Mouse (Mus musculus): ENCODE data around the gene Lsg1.

Gene Lsg1

DNA sequence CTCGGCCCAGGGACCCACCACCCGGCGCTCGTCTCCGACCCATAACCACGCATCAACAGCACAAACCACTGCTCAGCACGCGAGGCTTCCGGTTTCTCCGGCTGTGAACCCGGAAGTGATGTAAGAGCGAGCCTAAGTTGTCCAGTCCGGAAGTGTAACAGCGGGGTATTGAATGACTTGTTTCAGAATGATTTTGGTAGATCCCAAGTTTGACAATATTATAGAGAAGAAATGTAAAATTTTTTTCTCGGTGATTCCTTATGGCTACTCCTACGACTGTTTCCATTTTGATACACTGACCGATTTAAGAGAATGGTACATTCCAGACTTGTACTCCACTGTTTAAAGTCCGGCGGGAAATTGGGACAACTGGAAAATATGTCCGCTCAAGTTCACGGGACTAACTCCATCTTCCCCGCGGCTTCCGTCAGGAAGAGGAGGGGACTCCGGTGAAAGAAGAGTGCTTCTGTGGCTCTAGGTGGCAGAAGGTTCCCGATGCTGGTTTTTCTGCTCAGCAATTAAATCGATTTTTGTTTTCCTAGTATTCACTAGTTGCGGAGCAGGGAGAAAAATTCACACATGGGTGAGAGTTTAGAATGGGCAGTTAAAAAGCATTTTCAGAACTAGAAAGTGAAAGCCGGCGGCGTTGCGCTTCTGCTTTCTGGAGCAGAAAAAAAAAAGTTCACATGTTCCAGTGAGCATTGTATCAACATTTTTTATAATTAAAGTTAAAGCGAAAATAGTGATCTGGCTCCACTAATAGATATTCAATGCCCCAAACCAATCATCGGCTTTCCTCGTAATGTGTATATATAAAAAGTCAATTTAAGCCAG lies at the start of gene Lsg1:
Gene Lsg1 (minus strand): TSS at position 99 of the 834 bp plus-strand sequence.
- DNase-seq, result peak; percentile 86

DNA sequence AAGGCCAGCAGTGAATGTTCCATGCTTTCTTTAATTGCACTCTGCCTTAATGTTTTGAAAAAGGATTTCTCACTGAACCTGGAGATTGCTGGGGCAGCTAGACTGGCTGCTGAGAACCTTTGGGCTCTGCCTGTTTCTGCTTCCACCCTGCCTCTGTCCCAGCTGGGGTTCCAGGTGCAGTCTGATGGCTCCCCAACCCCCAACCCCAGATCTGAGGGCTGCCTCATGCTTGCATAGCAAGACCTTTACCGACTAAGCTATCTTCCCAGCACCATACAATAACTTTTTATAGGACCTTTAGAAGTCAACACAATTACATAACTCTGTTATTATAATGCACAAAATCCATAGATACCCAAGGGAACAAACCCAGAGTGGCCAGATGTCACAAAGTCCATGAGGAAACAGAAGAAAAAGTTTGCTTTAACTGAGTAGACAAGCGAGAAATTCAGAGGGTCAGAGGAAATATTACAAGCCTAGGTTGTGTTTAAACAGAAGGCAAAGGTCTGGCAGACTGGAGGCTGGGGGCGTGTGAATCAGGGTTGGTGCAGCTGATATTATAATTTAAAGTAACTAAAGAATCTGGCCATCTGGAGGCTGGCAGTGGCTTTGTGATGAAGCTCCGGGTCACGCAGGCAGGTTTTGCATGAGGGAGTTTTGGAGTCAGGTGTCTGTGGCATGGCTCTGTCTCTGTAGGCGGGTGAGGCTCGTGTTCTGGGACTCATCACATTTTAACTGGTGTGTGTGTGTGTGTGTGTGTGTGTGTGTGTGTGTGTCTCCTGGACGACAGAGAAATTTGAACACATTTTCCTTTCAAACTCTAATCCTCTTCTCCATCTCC lies 46.7 kb upstream of the Lsg1 start:
- DNase-seq, result no peak

DNA sequence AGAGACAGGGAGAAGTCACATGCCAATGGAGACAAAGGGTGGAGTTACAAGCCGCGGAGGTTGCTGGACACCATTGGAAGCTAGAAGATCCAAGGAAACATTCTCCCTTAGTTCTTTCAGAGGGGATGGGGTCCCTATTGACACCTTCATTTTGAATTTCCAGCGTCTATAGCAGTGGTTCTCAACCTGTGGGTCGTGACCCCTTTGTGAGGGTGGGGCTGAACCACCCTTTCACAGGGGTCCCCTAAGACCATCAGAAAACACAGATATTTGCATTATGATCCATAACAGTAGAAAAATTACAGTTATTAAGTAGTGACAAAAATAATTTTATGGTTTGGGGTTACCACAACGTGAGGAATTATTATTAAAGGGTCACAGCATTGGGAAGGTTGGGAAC lies 42.1 kb upstream of the Lsg1 start:
- no peak for DNase-seq

DNA sequence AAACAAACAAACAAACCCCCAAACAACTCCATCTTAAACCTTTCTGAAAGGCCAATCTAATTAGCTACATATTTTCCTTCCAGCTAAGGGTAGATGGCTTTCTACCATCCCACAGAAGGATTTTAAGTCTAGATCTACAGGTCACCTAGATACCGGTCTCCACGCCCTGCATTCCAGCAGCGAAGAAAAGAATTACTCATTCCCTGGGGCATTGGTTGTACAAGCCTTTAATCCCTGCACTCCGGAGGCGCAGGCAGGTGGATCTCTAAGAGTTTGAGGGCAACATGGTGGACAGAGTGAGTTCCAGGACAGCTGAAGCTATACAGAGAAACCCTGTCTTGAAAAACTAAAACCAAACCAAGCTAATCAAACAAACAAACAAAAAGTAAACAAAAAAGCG lies 41.0 kb upstream of the Lsg1 start:
- DNase-seq, result no peak

DNA sequence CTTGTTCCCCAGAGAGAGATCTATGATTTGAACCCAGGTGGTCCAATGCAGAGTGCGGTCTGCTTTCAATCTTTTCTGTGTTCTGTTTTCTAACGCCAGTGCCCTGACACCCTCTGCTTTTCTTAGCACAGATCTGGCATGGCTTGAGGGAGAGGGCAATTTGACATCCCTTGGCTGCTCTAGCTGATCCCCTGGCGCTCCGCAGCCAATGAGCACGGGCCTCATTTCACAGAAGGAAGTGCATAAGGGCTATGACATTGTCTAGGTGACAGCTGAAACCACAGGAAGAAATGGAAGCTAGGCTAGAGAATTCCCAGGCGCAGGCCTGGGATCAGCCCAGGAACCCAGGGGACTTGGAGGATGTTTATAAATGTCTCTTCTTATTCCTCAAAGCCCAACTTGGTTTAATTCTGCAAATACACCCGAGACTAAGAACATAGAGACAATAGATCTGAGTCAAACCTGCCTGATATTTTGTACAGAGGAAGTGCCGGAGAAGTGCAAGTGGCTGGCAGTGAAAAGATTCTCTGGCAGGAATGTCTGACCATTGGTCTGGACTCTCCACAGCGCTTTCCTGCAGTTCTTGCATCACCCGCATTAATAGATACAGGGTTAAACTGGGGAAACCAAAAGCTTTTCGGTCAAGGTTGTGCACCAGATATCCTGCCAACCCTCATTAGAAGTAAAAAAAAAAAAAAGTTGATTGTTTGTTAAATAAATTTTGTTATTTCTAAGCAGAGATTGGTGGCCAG lies 40.4 kb upstream of the Lsg1 start:
- no peak for DNase-seq

DNA sequence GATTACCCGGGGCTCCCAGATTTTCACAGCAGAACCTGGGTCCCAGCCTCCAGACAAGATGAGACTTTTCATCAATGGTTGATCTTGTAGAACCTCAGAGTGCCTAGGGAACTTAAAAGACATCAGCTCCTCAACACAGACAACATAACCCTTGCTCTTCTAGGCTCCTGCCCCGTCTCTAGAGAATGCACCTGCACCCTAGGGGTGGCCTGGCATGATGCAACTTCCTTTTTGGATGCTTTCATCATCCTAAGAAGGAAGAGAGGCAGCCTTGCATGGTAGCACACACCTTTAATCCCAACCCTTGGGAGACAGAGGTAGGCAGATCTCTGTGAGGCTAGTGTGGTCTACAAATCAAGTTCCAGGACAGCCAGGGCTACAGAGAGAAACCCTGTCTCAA lies 37.2 kb upstream of the Lsg1 start:
- DNase-seq, result no peak

DNA sequence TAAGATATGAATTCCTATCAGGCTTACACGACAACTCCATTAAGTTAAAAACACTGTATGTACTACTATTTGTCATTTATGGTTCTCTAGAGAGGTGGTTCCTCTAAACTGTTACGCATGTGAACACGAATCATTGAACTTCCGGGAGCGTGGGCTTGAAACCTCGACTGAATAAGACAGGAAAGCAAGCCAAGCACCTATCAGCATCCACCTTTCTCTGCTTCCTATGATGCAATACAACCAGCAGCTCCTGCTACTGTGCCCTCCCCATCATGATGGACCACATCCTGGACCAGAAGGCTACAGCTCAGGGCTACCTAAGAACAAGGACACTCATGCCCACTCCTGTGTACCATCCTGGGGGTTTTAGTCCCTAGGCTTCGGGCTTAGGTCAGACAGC lies 36.3 kb upstream of the Lsg1 start:
- DNase-seq, result no peak

DNA sequence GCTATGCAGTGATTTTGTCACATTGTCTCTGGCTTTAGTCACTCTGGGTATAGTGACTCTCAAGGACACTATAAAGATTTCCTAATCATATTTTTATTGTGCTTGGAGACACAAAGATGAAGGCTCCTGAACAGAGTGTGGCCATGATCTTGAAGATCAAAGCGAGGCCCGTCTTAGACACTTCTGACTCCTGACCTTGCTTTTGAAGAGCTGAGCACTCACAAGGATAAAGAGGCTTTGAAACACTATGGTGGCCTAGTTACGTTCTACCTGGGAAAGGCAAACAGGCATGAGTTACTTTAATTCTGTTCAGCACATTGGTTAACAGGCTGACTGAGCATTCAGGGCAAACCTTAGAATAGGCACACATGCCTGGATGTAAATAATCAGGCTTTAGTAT lies 28.9 kb upstream of the Lsg1 start:
- no peak for DNase-seq

DNA sequence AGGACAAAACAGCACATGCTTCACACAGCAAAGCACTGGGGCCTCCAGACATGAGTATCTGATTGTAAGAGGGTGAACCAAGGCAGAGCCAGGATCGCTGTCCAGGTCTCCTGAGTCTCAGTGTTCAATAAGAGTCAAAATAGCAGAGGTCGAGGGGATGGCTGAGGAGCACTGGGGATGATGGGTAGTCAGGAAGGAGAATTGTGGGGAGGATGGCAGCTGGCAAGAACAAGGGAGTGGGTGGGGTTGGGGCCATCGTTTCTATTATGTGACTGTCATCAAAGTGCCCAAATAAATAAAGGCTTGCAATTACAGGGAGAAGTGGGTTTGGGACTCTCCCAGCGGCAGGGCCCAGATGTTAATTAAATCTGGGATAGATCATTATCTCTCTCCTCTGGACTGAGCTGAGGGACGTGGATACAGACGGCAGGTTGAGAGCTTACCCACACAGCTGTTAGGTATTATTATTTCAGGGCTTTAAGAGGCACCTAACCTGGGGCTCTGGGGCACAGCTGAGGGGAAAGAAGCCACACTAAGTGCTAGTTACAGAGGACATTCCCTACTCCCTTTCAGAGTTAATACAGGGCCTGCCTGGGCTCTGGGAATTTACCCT lies 27.4 kb upstream of the Lsg1 start:
- no peak for DNase-seq

DNA sequence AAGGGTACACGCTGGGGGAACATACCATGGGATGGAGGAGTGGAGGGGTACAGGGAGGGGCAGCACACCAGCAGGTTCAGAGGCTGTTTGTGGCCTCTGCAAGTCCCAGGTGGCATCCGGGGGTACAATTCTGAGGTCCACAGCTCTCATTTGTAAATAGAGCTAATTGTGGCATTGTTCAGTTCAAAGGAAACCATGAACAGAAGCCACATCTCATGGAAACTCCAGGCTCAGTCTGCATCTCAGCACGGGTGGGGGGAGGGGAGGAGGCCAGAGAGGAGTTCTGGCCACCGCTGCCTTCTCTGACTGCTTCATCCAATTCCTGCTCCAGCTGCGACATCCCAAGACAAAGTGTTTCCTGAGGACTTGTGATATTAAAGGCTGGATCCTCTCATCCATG lies 26.7 kb upstream of the Lsg1 start:
- DNase-seq, result no peak

DNA sequence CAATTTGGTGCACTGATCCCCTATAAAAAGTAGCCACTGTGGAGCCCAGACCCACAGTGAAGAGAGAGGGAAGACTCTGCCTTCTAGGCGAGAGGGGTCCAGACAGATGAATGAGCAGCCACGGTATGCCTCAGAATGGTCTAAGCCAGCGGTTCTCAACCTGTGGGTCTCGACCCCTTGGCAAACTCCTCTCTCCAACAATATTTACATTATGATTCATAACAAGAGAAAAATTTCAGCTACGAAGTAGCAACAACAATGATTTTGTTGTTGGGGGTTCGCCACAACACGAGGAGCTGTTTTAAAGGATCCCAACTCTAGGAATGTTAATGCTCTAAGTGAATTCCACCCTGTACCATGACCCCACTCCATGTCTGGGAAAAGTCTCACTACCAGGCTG lies 25.7 kb upstream of the Lsg1 start:
- no peak for DNase-seq

DNA sequence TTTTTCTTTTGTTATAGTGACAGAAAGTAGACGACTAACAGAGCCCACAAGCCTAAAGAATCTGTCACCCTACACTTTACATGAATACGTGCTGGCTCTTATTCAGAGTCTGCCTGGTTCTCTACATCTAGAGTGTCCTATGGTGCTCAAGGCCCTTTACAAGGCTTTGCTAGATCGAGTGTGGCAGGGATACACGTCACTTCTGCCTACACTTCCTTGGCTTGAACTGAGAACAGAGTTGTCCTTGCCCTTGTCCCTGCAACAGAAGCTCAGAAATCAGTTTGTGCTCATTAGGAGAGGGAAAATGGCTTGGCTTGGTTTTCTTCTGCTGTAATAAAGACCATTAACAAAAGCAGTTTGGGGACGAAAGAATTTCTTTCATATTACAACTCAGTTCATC lies 23.9 kb upstream of the Lsg1 start:
- no peak for DNase-seq

DNA sequence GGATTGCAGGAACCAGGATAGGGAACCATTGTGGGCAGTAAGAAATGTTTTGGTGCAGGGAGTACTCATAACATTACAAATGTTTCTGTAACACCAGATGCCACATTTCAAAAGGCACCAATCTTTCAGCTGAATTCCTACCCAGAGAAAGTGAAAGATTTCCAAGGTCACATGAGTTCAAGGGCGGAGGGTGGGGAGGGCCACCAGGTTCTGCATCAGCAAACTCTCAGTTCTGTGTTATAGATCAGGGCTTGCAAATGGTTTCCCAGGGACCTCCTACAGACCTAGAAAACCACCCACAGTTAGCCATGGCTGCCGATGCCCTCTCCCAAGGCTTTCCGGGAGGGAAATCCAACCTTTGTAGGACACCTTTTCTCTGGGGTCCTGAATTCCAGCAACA lies 20.5 kb upstream of the Lsg1 start:
- no peak for DNase-seq

DNA sequence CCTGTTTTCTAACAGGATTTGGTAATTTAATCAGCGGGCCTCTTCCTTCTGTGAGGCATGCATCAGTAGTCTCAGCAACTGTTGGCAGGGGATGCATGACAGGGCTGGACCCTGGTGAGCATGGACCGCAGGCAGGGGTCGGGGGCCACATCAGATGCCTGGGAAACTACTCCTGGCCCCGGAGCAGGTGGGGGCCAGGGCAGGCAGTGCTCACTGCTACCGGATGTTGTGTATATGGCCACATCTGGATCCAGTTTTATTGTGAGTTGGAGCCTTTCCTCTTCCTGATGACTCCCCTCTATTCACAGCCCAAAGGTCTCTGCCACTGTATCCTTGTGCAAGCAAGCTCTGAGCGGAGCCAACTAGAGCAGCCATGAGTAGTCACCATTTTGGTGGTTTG lies 18.1 kb upstream of the Lsg1 start:
- no peak for DNase-seq

DNA sequence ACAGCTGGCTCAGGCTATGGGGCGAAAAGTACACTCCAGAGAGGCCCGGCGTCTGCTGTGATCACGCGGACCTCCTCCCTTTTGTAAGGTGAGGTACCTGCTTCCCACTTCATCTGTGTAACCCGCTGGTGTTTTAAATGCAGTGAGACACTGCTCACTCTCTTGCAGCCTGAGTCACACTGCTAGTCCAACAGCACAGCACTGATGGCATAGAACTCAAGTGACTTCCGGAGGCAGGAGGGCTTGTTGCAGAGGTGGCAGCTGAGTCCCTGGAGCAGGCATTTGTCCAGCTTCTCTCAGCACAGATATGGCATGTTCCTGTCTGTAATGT lies 17.4 kb upstream of the Lsg1 start:
- DNase-seq, result no peak

DNA sequence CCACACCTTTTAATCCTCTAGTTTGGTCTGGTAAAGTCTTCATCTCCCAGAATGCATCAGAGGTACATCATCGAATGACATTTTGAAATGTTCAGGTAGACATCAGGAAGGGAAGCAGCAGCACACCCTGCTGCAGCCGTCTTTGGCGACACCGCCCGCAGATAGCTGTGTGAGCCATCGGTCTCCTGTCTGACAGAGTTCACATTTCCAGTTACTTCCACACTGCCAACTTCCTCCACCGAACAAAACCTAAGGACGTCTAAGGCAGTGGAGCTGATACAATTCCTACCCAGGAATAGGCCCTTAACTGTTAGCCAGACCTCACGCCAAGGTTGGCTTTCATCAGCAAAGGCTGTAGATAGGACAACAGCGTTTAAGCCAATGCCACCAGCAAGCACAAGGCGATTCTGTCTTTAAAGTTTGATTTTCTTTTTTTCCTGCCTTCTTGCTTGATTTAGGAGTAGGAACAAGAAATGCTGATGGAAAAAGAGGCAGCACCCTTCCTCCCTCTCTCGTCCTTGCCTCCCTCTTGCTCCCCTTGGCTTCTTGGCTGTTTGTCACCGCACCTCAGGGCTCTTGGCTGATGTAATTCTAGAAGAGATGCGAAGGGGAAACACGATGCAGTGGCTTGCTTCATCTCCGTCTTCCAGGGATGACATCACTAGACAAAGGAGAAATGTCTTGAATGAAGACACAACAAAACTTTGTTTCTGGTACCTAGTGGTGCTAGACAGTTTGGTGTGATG lies 16.8 kb upstream of the Lsg1 start:
- no peak for DNase-seq

DNA sequence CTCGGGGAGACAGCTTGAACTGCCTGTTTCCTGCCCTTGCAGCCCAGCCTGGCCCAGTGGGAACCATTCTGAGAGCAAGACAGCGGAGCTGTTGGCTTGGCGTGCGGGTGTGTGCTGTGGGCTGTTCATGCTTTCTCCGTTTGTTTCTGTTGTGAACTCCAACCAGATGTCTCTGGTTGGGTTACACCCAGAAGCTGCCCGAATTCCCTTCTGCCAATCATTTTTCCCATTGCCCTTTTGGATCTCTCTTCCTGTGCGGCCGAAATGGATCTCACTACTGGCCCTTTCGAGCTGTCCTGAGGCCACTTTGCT lies 16.1 kb upstream of the Lsg1 start:
- DNase-seq, result no peak

DNA sequence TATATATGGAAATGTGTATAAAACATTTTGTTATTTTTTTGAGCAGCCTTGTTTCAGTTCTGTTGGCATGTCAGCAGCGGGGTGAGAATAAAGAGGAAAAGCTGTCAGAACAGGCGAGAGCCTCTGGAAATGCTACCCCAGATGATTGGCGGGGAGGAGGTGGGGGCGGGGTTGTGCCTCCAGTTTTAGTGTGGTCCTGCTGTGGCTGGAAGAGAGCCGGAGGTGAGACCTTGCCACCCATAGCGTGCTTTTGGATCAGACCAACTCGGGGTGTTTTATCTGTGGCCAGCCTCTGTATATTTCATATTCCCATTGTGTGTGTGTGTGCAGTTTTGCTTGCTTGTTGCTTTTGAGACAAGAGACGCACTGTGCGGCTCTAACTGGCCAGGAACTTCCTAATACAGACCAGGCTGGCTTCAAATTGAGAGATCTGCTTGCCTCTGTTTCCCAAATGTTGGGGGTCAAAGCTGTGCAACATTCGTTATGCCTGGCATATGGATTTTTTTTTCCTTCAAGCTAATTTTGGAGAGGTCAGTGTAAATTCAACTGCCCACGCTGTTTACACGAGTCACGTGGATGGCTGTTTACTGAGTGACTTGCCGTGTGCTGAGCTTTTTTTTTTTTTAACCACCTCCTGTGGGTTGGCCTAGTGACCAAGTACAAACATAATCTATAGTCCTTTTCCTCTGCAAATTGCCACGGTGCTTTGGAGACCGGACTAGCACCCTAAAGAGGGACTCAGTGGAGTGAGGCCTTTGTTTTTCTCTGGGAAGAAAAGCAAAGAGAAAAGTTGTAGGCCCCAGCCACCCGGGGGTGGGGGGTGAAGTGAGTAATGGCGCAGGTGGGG lies 15.5 kb upstream of the Lsg1 start:
- DNase-seq, result no peak

DNA sequence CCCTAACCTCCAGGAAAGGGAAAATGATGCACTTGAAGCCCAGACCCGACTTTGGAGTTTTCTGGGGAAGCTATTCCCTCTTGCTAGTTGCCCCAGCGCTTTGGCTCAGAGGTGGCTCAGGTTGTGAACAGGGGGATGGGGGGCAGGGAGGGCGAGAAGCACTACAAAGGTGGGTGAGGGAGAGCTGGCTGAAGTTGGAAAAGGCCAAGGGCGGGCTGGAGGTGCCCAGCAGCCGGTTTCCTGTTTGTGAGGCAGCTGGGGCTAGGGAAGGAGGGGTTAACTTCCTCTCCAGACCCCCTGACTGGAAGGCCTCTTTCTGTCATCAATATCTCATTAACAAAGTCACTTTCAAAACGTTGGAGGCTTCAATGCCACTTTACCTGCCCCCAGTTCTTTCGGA lies 14.6 kb upstream of the Lsg1 start:
- DNase-seq, result no peak

DNA sequence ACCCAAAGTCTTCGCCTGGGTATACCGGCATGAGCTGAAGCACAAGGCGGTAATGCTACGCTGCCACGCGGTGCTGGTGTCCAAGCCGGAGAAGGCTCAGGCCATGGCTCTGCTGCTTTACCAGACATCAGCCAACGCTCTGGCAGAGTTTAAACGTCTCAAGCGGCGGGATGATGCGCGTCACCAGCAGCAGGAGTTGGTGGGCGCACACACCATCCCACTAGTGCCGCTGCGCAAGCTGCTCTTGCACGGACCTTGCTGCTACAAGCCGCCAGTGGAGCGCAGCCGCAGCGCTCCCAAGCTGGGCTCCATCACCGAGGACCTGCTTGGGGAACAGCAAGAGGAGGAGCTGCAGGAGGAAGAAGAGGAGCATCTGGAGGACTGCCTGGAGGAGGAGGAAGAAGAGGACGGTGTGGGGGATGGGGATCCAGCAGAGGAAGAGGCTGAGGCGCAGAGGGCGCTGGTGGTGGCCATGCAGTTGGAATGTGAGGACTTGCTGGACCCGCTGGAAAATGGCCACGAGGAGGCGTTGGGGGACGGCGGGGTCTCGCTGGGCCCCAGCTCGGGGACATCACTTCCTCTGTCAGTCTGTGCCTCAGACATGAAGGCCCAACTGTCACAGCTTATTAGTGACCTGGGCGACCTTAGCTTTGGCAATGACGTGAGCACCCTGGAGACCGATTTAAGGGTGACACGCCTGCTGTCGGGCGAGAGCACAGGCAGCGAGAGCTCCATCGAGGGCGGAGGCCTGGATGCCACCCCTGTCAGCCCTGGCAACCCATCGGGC lies 13.8 kb upstream of the Lsg1 start:
- peak; percentile 32 for DNase-seq
